Mouse (Mus musculus) bone marrow macrophage, adult 2 months (primary cell): ENCODE data around the gene Sumo1.

Experiments used
- CTCF ChIP-seq: IDR thresholded peaks from 2 replicates; pipeline ENCODE4 v1.5.1; 2012; ENCODE audit warnings: low read depth, mild to moderate bottlenecking, low read length, moderate library complexity
- POLR2A ChIP-seq: IDR thresholded peaks from 2 replicates; pipeline ENCODE4 v1.6.1; 2012; ENCODE audit warnings: mild to moderate bottlenecking, low read depth, low read length, borderline replicate concordance

GRCm38 (mm10) chr1:59669962-59670630 lies 538 bp downstream of the Sumo1 start:
- TF ChIP-seq POLR2A (no peak), CTCF (no peak)
